Mouse (Mus musculus) thymus, postnatal 36 days (tissue): ENCODE results near the gene Trappc2l.
"Not testable (repeated sequence)": the region's sequence is repeated elsewhere in the genome, so short reads cannot be mapped to it uniquely, and the experiment has no call there.

Source experiments
- DNase-seq, 2 experiments: peaks; one replicate each; pipeline ENCODE4 v3.0.0; 2022; ENCODE audit warnings: mixed read lengths in 2 of 2

The Trappc2l gene

DNA sequence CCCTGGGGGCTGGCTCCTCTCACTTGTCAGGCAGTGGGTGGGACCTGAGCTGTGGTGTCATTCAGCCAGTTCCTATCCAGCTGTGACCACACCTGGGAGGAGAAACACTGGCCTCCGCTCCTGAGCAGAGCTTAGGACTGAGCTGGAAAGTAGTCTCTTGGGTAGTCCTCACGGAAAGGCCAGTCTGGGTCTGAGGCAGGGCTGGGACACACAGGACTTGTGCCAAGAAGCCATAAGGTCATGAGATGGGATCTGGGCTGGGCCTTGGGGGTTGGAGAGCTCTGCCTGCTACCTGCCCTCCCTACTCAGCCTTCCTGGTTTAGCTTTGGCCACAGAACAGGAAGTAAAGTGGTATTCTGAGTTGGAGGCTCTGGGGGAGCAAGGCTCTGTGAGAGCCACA lies 15.5 kb downstream of the Trappc2l start:
- DNase-seq: no peak

DNA sequence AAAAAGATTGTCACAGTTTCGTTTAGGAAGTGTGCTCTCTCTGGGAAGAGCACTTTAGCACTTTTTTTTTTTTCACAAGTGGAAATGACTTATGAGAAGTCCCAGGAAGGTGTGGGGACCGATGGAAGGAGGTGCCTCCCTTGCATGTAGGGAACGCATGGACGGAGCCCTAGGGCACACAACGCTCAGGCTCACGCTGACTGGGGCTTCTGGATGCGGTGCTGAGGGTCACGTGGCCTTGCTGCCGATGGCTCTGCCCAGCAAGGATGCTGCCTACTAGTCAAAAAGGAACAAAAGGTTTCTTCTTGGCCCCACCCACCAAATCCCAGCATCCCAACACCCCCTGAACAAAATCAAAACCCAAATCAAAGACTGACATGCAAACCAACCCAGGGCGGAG lies 17.9 kb downstream of the Trappc2l start:
- DNase-seq: no peak

DNA sequence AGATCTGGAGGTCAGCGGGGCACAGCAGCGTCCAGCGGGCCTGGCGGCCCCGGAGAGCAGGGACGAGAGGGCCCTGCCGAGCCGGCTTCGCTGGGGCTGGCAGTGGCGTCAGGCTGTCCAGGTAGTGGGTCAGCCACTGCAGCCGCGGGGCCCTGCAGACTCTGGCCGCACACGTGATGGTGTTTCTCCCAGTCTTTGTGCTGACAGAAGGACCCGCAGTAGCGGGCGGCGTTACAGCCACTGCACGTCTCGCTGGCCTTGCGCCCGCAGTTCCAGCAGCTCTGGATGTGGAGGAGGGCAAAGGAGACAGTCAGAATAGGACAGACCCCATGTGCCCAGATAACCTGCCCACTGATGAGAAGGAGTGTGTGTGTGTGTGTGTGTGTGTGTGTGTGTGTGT lies 19.3 kb downstream of the Trappc2l start:
- no peak for DNase-seq

DNA sequence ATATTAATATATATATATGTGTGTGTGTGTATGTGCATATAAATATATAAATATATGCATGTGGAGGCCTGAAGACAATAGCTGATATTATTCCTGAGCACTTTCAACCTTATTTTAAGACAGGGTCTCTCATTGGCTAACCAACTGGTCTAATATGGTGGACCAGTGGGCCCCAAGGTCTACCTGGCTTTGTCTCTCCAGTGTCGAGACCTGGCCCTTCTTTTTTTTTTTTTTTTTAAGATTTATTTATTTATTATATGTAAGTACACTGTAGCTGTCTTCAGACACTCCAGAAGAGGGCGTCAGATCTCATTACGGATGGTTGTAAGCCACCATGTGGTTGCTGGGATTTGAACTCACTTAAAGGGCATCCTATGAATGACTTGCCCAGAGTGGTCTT lies 20.7 kb downstream of the Trappc2l start:
- DNase-seq: not testable (repeated sequence)

DNA sequence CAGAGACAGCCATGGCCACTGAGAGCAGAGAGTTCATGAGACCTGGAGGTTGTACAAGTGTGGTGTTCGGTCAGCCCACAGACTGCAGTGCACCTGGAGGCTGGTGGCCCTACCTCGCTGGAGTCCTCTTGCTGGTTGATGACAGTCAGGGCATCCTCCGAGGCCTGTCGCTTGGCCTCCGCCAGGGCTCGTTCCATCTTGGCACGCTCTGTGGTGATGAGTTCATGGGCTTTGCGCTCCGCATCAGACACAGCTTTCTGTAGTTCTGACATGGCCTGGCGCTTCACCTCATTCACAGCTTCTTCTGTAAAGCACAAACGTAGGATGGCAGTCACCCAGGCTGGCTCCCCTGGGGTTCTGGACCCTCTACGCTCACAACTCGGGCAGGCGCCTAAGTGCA lies 21.8 kb downstream of the Trappc2l start:
- DNase-seq: no peak

DNA sequence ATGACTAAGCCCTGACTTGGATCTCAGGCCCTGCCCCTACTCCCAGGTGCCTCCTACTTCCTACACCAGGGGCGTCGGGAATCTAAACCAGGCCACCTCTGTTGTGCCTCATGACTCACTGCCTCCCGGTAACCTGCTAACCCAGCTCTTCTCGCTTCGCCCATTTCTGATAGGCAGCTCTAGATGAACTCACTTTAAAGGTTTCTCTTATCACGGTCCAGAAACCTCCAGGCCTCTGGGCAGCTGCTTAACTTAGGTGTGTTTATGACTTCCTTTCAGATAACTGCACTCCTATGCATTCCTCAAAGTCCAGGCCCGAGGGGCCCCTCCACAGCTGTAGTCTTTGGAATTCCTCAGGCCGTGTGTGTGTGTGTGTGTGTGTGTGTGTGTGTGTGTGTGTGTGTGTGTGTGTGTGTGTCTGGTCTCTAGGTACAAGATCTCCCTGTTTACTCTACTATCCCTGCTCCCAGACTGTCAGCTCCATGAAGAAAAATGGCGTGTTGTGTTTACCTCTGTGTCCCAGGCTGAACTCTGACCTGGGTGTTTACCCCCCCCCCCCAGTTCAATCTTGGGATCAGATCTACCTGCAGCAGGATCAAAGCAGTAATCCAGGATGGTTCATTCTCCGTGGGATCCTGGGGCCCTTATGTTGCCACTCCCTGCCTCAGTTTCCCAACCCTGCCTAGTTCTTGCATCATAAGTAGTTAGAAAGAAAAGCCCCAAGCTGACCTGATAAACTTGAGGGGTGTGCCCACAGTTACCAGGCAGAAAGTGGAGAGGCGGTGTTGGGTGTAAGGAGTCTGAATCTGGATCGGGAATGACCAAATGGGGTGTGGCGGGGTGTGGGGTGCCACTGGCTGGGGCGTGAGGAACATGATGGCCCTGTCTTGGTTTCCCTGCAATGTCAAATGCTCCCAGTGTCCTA lies 24.7 kb downstream of the Trappc2l start:
- no peak for DNase-seq

DNA sequence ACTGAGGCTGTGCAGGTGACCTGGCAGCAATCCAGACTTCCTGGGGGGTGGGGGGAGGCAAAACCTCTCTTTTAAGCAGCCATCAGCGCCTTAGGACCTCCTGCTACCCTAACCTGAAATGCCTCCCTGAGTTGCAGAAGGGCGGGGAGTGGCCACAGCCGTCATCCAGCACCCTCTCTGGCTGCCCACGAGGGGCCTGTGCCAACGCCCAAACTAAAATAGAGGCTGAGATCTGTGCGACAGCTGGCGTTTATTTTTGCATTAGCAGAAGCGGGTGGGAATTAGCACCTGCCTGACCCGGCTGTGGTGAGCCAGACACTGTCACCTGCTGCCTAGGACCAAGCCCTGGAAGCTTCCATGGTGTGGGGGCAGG lies 25.3 kb downstream of the Trappc2l start:
- DNase-seq: no peak

DNA sequence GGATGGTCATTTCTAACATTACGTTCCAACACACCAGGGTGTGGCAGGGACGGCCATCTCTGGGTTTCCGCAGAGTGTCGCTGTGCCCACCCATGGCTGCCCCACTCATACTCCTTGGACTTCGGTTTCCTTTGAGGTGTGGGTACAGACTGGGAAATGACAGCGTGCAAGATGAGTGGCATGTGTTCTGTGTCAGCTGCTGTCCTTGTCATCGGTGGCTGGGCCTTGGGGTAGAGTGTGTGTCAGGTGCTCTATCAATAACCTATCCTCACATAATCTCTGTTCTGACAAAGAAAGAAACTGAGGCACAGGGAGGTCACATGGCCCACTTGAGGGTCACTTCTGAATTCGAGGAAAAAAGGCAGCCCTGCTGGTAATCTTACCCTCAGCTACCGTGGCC lies 25.8 kb downstream of the Trappc2l start:
- DNase-seq: no peak

DNA sequence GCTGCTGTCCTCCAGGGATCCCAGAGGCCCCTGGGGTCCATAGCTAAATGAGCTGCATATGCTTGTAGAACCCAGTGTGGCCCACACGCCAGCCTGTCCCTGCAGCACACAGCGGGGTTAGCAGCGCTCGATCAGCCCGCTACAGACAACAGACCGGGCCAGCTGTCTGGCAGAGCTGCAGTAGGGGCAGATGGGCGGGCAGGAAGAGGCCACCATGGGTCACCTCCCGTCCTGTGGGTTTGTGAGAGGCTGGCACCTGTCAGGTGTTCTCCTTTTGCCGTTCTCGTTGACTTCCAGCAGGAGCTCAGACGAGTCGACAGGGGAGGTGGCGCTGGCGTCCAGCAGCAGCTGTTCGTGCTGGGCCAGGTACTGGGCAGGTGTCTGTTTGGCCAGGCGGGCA lies 27.2 kb downstream of the Trappc2l start:
- DNase-seq: no peak

DNA sequence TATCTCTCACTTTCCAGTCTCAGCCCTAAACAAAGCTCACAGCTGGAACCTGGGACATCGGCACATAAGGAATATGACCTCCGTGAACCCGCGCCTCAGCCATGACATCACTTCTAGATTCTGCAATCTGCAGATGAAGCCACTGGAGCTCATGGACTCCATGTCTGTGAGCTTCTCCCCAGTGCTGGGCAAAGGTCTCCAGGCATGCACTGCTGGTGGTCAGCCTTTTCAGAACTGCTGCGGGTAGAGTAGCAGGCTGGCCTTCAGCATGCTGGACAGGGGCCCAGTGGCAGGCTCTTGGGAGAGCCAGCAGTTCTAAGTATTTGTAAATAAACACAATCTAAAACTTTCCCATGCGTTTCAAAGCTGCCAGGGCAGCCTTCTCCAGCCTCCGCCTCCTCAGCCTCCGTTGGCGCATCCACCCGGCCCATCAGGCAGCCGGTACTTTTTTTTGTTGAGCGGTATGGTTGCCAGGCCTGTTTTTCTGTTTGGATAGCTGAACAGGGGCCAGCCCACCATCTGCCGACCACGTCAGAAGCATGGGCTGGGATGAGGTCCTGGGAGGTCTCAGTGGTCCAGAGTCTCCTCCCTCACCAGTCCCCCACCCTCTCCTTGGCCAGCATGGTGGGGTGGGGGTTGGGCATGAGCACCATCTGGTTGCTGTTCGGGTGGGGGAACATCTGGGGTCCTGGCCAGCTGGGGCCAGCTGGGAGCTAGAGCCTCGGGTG lies 28.2 kb downstream of the Trappc2l start:
- DNase-seq: no peak

DNA sequence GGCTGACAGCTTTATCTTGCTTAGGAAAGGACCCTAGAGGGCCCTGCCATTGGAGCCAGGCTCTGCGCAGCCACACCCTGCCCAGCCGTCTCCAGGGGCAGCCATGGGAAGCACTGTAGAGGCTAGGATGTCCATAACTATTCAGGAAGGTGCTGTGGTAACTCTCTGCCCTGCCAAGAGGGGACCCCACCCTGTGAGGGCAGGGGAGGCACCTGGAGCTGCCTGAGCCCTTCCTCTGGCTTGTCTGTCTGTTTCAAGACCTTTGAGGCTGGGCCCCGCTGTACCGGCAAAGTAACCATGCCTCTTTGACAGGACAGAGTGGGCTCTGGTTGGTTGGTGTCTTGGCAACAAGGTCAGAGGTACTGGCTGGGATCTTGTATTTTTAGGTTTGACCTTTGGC lies 29.4 kb downstream of the Trappc2l start:
- DNase-seq: no peak

DNA sequence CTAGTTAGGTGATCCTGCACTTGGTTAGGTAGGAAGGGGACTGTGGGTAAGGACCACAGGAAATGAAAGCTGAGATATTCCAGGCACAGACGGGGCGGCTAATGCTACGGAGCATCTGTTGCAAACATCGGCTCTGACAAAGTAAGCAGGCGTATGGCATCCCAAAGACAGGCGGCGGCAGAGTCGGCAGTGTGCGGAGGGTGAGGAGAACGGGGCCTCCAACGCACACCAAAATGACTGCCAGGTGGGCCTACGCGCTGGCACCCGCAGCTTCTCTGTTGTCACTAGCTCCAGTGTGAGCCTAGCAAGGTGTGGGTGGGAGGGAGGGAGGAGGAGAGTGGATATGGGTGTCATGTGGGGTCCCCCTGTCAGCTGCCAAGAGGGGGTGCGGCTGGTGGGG lies 30.0 kb downstream of the Trappc2l start:
- no peak for DNase-seq

DNA sequence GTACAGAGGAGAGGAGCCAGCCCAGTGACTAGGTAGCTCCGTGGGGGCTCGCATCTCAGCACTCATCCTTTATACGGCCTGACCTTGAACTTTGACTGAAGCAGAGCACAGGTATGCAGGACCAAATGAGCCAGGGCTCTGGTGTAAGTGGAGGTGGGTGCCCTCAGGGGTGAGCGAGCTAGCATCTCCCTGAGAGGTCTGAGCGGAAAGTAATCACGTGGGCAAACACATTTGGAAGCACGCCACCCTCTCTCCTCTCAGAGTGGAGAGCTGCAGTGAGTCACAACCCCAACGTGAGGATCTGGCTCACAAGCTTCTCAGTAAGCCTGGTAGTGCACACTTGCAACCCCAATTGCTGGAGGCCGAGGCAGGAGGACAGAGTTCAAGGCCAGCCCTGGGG lies 30.6 kb downstream of the Trappc2l start:
- DNase-seq: no peak

DNA sequence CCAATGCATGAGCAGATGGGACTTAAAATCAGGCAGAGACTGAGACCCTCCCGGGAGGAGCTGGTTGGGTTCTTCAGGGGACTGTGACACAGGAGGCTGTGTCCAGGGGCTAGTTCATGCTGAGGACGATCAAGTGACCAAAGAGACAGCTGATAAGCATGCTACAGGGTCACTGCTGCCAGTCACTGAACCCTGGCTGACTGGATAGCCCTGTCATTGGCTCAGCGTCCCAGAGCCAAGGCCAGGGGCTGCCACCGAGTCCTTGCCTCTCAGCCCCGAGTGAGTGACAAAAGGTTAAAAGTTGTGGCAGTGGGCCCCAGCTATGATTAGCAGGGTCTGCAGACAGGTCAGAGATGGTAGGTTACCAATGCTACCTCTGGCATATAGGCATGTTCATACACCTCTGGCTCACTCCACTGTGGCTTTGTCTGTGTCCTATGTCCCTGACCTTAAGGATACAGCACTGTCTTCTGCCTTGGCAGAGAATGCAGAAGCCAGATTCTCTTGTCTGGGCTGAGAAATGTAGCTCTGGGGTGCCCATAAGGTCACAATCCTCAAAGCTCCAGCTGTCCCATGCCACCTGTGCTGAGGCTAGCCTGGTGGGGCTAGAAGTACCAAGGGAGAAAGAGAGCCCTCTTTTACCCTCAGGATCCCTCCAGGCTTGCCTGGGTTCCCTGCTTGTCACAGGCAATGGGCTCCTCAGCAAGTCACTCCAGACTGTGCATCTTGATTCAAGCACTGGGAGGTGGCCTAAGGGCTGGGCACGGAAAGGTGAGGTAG lies 32.9 kb downstream of the Trappc2l start:
- DNase-seq: no peak

DNA sequence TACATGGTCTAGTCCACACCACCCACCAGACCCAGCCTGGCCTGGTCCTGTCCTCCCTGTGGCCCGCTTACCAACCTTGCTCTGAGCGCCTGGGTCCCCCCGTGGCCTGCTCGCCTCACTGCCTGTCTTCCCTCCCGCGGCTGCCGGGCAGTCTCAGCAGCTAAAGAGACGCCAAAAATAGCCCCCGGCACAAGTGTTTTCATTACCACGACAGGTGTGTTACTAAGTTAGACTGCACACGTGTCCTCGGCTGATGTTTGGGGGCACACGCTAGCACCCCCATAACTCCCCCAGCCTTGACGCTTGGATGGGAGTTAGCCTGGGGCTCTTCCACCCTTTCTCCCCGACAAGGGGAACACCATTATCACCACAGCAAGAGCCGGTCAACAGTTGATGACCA lies 34.9 kb downstream of the Trappc2l start:
- no peak for DNase-seq

DNA sequence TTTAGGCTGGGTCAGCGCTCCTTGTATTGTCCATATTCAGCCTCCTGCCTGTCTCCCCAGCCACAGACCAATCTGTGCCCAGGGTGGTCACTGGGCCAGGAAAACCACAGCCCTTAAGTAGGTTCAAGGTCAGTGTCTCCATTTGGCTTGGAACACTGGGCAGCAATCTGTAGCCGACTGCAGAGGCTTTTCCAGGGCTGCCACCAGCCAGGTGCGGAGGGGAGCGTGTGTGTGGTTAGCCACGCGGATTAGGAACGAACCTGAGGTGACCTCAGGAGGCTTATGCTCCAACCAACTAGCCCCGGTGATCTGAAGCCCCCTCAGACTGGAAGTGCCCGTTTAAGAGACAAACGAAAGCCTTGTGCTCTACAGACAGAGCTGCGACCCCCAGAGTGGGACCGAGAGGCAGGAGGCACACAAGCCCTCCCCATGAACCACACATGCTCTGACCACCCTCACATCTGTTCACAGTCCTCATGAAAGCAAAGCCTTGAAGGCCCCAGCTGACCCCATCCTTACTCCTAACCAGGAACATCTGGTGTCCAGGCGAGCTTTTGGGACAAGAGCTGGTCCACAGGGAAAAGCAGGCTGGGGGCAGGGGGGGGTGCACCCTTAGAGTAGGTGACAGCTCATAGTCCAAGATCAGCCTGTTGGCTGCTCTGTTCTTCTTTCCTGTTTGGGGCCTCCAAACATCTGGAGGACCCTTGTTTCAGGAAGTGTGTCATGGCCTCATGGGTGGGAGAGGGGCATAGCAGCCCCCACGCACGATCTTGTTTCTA lies 36.9 kb downstream of the Trappc2l start:
- DNase-seq: no peak

DNA sequence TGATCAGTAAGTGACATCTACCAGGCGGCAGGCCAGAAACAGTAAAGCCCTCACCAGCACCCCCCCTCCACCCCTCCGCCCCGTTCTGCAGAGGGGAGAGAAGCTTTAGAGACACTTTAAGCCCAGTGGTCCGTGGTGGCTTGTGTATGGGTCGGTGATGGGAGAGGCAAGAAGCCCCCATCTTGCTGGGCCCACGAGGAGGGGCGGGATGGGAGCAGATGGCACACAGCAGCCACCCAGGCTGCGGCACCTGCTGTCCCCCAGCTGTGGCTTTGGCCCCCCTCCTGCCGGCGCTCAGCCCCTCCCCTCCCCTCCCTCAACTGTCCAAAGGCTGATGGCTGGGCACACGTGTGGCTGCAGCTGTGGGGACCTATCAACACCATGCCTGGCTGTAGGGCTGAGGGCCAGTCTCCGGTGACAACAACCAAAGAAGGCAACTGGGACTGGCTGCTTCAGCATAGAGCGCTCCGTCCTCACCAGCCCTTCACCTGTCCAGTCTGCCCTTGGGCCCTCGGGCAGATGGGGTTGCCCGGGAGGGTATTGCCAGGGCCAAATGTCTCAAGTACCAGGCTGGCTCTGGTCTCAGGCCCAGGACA lies 40.0 kb downstream of the Trappc2l start:
- no peak for DNase-seq

DNA sequence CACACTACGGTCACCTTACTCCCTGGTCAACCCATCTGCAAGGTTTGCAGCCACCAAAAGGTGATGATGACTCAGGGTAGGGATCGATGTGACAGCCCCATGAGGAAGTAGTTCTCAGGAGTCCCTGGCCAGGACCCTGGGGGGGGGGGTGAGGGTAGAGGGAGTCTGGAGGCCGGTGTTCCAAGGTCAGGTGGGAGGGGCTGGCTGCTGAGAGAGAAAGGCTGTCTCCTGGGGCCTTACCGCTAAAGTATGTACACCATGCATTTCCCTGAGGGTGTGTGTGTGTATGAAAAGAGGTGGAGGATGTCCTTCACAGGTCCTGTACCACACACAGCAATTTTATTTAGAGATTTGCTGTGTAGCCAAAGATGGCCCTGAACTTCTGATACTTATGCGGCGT lies 41.2 kb downstream of the Trappc2l start:
- no peak for DNase-seq

DNA sequence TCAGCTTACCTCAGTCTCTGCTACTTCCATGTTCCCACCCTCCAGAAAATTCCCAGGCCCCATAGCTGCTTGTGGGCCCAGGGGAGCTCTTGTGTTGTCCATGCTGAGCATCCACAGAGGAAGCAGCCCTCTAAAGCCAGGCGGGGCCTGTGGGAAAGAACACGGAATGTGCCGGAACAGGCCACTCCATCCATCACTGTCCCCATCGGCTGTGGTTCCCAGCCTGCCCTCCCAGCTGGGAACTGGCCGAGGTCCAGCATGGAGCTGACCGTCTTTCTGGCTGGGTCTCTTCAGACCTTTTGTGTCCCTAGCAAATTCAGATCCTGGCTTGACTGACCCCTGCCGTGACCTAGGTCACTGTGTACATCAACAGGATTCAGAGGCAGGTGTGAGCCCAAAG lies 43.3 kb downstream of the Trappc2l start:
- DNase-seq: no peak

DNA sequence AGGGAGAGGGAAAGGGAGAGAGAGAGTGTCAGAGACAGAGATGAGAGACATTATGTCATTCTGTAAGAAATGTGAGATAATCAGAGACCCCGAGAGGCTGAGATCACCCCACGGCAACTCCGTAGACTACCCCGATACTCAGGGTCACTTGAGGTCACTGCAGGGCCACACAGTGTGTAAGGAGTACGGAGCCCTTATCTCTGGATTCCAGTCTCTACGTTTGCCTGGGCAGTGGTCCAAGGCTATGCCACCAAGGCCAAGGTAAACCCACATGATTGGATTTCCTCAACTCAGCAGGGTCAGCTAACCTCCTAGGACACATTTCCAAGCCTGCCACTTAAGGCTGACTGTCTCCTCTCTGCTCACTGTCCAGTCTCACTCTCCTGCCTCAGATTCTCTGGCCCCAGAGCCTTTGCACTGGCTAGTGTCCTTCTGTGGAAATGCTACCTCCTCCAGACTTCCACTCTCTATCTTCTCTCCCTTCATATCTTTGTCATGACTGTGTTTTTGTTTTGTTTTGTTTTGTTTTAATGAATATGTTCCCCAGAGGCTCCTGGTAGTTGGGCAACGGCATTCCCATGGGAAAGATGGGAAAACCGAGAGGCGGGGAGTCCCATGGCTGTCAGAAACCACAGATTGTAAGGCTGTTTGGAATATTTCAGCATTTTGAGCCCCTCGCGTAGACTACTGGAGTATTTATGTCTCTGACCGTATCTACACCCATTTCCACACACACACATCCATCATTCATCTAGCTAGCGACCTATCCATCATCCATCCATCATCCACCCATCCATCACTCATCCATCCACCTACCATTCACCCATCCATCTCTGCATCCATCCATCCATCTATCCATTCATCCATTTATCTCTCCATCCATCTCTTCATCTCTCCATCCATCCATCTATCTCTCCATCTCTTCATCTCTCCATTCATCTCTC lies 44.9 kb downstream of the Trappc2l start:
- no peak for DNase-seq

DNA sequence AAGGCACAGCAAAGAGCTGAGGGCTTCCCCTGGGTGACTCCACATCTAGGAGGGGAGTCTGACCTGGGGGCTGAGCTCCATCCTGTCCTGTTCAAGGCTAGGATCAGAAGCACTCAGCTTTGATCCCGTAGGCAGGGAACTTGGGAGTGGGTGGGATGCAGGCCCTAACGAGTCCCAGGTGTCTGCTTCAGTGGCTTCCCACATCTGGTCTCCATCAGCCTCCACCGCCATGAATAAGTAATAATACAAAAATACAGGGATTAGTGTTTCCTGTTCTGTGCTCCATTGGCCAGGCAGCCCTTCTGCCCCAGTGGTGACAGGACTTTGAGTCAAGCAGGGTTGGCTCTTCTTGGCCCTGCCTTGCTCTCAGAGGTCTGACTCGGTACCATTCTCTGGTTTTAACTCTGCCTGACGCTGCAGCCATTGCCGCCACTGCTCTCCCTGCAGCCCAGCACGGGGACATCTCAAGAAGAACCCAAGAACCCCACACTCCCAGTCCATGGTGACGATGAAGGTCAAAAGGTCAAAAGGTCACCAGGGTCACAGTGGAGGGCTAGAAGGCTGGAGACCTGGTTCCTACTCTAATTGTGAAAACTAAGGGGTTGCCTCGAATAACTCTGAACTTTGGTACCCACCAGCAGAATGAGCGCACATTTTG lies 46.8 kb downstream of the Trappc2l start:
- no peak for DNase-seq
